Mouse (Mus musculus): ENCODE results near the gene Vmn1r211.
"Not testable (repeated sequence)": the region's sequence is repeated elsewhere in the genome, so short reads cannot be mapped to it uniquely, and the experiment has no call there.

Gene Vmn1r211

GRCm38 (mm10) chr13:22857461-22857860, at the start of gene Vmn1r211:
Gene Vmn1r211, minus strand, starts transcription at chr13:22857561.
- DNase-seq (ENCODE audit: low read depth, low spot score) = no peak

GRCm38 (mm10) chr13:22884105-22884504, 26.7 kb upstream of the Vmn1r211 start, which contains the start of gene Vmn1r212:
Gene Vmn1r212, minus strand, starts transcription at chr13:22884205.
- no peak for DNase-seq (ENCODE audit: low read depth, low spot score)

- peak; percentile 50 for DNase-seq (ENCODE audit: low read depth, low spot score)
Observed at GRCm38 (mm10) chr13:22879257-22879656, 21.9 kb upstream of the Vmn1r211 start.

- DNase-seq (ENCODE audit: low read depth, low spot score) = no peak
Observed at GRCm38 (mm10) chr13:22854760-22855159, 2.6 kb downstream of the Vmn1r211 start.

GRCm38 (mm10) chr13:22846798-22847197, 10.6 kb downstream of the Vmn1r211 start:
- DNase-seq (ENCODE audit: low read depth, low spot score) = no peak

- peak; percentile 68 for DNase-seq (ENCODE audit: low read depth, low spot score)
Observed at GRCm38 (mm10) chr13:22844304-22844703, 13.1 kb downstream of the Vmn1r211 start.

- DNase-seq (ENCODE audit: low read depth, low spot score) = no peak
Observed at GRCm38 (mm10) chr13:22831248-22831647, 26.1 kb downstream of the Vmn1r211 start, which contains the start of gene Vmn1r210. Gene Vmn1r210, minus strand, starts transcription at chr13:22831348.

GRCm38 (mm10) chr13:22829395-22829794, 28.0 kb downstream of the Vmn1r211 start:
- DNase-seq (ENCODE audit: low read depth, low spot score) = peak; percentile 76

- not testable (repeated sequence) for DNase-seq (ENCODE audit: low read depth, low spot score)
Observed at GRCm38 (mm10) chr13:22821601-22822000, 35.8 kb downstream of the Vmn1r211 start.

- DNase-seq (ENCODE audit: low read depth, low spot score) = not testable (repeated sequence)
Observed at GRCm38 (mm10) chr13:22809582-22809981, 47.8 kb downstream of the Vmn1r211 start, which contains the start of gene Vmn1r209. Gene Vmn1r209, minus strand, starts transcription at chr13:22809682.

Data from ES-CJ7 (cell line).